Mouse (Mus musculus) brain, embryonic 14.5 days (tissue): ENCODE results near the gene Olfr1416.
A peak's percentile ranks its signal among the peaks of the same experiment; 100 is the strongest.

ENCODE experiments used
- CTCF ChIP-seq: fragments of 200-500 bp; IDR thresholded peaks from 2 replicates; pipeline ENCODE4 v1.5.1; 2012; ENCODE audit warnings: inconsistent platforms, mild to moderate bottlenecking, moderate library complexity, borderline replicate concordance; ENCODE audit not compliant: insufficient read depth, insufficient read length; ENCODE audit errors: extremely low read depth
- POLR2A ChIP-seq: fragments of 200-500 bp; IDR thresholded peaks from 2 replicates; pipeline ENCODE4 v1.6.1; 2012; ENCODE audit warnings: mild to moderate bottlenecking, inconsistent platforms, borderline replicate concordance; ENCODE audit not compliant: poor library complexity, insufficient read depth, insufficient read length, severe bottlenecking; ENCODE audit errors: extremely low read depth

- peak; percentile 78 for TF ChIP-seq CTCF
- TF ChIP-seq POLR2A, result no peak
Measured at GRCm38 (mm10) chr1:92521376-92521775, 36.5 kb upstream of the Olfr1416 start.
